Mouse (Mus musculus) midbrain, embryonic 16.5 days (tissue): ENCODE measurements around the gene Gm21976. TPM values are rescaled to one million over a fixed set of nuclear protein-coding genes. Genes with fewer than 3 reads are reported as not detected.
A peak's percentile ranks its signal among the peaks of the same experiment; 100 is the strongest.

Experiments
- ATAC-seq: fragments of 200-750 bp; cut with Nextera tagmentation; 2 replicates; pipeline ENCODE4 v1.8.0; 2017; ENCODE audit warnings: moderate TSS enrichment
- H3K27ac ChIP-seq: fragments of 300-500 bp; sonication (generic); 2 replicates; pipeline ENCODE4 v1.5.1; 2014; ENCODE audit warnings: mild to moderate bottlenecking, low read length, mixed read lengths
- H3K27me3 ChIP-seq: fragments of 300-500 bp; sonication (generic); 2 replicates; pipeline ENCODE4 v1.6.1; 2014; ENCODE audit warnings: low read depth, low read length, mixed read lengths; ENCODE audit not compliant: control insufficient read depth, insufficient read depth
- H3K36me3 ChIP-seq: fragments of 300-500 bp; sonication (generic); 2 replicates; pipeline ENCODE4 v1.6.1; 2014; ENCODE audit warnings: mild to moderate bottlenecking, low read length, moderate library complexity, mixed read lengths; ENCODE audit not compliant: control insufficient read depth, insufficient read depth
- H3K4me1 ChIP-seq: fragments of 300-500 bp; sonication (generic); 2 replicates; pipeline ENCODE4 v1.6.1; 2014; ENCODE audit warnings: mild to moderate bottlenecking, low read length, mixed read lengths; ENCODE audit not compliant: control insufficient read depth, insufficient read depth
- H3K4me2 ChIP-seq: fragments of 300-500 bp; sonication (generic); 2 replicates; pipeline ENCODE4 v1.6.1; 2014; ENCODE audit warnings: mild to moderate bottlenecking, low read length, mixed read lengths
- H3K4me3 ChIP-seq: fragments of 300-500 bp; sonication (generic); 2 replicates; pipeline ENCODE4 v1.5.1; 2014; ENCODE audit warnings: low read depth, mild to moderate bottlenecking, low read length, moderate library complexity, mixed read lengths
- H3K9ac ChIP-seq: fragments of 300-500 bp; sonication (generic); 2 replicates; pipeline ENCODE4 v1.6.1; 2014; ENCODE audit warnings: low read depth, low read length, mixed read lengths
- H3K9me3 ChIP-seq: fragments of 300-500 bp; sonication (generic); replicated peaks from 2 replicates; pipeline ENCODE4 v1.6.1; 2014; ENCODE audit warnings: mild to moderate bottlenecking, low read length, mixed read lengths; ENCODE audit not compliant: control insufficient read depth, poor library complexity, severe bottlenecking
- WGBS: fragments of 180-500 bp; shearing (Covaris S2); extraction: QIAGEN DNeasy Blood & Tissue Kit; methylation state at CpG from one replicate; pipeline ENCODE4 v1.1.7; 2014; 5-methylcytosine and 5-hydroxymethylcytosine counted together
- polyA plus RNA-seq: library from polyadenylated mRNA; unstranded; fragments of >200 nt; fragmentation: Nextera tagmentation; extraction: Ambion mirVana; gene quantifications from 2 replicates; pipeline ENCODE4 v1.2.1, GENCODE M21; 2015

Gene Gm21976
- polyA plus RNA-seq, 1 experiment from 2014 or later: not detected

DNA sequence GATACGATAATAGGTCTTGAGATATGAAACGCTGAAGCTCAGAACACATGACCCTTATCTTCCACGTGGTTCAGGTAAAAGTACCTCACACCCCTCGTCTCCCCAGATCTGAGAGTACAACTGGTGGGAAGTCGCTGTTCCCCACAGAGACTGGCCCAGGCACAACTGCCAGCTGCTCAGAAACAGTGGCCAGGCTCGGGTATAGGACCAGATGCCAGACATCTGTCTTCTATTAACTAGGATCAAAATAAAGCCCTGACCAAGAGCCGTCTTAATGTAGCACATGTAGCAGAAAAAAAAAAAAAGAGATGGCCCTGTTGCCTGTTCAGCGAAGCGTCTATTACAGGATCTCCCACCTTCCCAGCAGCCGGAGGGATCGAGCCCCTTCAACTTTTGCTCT, 45.3 kb downstream of the Gm21976 start:
- Histone ChIP-seq H3K9ac (no peak overlapping the region), H3K36me3 (no peaks in the 10 kb centered on the region), H3K4me2 (no peak overlapping the region), H3K9me3 (no peaks in the 10 kb centered on the region), H3K4me3 (no peak overlapping the region), H3K27me3 (no peaks in the 10 kb centered on the region), H3K4me1 (no peaks in the 10 kb centered on the region), H3K27ac (no peak overlapping the region)
- no peak for ATAC-seq
- WGBS: 83% methylated on average over 11 of the region's 11 CpGs

DNA sequence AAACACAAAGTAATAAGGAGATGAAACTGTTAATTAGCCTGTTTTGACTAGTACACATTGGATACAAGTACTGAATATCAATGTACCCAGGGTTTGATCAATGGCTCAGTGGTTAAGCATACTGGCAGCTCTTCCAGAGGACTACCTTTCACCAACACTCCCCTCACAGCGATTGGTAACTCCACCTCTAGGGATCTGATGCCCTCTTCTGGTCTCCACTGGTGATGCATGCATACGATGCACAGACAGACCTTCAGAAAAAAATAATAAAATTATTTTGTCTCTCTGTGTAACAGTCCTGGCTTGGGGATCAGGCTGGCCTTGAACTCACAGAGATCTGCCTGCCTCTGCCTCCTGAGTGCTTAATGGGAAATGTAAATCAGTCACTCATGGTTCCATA, 52.4 kb downstream of the Gm21976 start:
- Histone ChIP-seq H3K4me1 (no peaks in the 10 kb centered on the region), H3K9me3 (no peaks in the 10 kb centered on the region), H3K4me2 (no peak overlapping the region), H3K36me3 (no peaks in the 10 kb centered on the region), H3K4me3 (no peak overlapping the region), H3K27me3 (no peaks in the 10 kb centered on the region), H3K27ac (no peak overlapping the region), H3K9ac (no peak overlapping the region)
- no peak for ATAC-seq
- 46% methylated on average over 2 of the region's 2 CpGs for WGBS

DNA sequence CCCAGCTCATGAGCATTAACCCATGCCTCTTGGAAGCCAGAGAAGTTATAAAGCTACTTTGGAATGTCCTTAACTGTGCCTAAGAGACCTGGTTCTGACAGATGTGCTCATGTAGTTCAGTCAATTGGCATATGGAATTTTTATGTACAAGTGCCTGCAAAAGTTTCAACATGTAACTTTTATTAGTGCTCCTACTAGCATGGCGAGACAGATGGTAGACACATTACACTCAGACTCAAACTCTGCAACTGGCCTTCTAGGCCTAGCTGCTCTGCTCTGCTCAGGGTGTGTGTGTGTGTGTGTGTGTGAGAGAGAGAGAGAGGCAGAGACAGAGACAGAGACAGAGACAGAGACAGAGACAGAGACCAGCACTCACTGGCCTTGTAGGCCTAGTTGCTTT, 56.5 kb downstream of the Gm21976 start:
- H3K9ac ChIP-seq: no peak overlapping the region
- H3K4me1 ChIP-seq: no peaks in the 10 kb centered on the region
- ATAC-seq: no peak
- H3K27me3 ChIP-seq: no peaks in the 10 kb centered on the region
- H3K9me3 ChIP-seq: no peaks in the 10 kb centered on the region
- no peak overlapping the region for H3K4me3 ChIP-seq
- H3K36me3 ChIP-seq: no peaks in the 10 kb centered on the region
- H3K4me2 ChIP-seq: no peak overlapping the region
- 97% methylated on average over 1 of the region's 1 CpGs for WGBS
- no peak overlapping the region for H3K27ac ChIP-seq

DNA sequence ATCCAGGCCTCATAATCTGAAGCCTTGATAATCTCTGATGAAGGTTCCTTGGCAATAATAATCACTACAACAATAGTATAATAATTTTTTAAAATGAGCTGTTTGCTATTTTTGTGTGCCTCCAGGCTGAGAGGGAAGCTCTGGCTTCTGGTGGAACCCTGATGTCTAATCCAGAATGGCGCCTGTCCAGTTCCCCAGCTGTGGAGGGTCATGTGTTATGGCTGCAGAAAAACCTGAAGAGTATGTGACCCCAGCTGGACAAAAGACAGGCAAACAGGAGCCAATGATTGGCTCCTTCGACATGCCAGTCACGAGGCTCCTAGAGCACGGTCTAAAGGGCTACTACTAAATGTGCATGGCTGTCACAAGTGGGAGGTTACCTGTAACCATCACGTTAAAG, 60.8 kb downstream of the Gm21976 start:
- Histone ChIP-seq H3K27me3 (0 out of 2 replicates have a peak, but pooled peaks cover 3% of the 10 kb centered on the region), H3K9me3 (no peaks in the 10 kb centered on the region), H3K4me3 (no peak overlapping the region), H3K36me3 (no peaks in the 10 kb centered on the region), H3K27ac (no peak overlapping the region), H3K4me1 (no peaks in the 10 kb centered on the region), H3K4me2 (no peak overlapping the region), H3K9ac (no peak overlapping the region)
- no peak for ATAC-seq
- 77% methylated on average over 5 of the region's 5 CpGs for WGBS

DNA sequence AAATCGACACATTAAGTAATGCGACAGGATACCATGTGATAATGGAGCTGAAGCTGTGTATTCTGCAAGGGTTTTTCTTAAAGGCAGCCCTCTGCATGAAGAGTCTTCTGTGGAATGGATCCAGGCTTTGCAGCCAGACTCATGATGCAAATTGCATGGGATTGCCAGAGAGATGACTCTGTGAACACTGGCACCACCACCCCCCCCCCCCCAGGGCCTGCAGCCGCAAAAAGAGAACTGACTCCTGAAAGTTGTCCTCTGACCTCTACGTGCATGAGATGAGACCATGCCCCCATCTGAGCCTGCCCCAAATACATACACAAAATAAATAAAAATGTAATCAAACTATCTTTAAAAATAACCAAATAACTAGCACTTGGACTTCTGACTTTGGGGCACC, 69.8 kb downstream of the Gm21976 start:
- 83% methylated on average over 4 of the region's 4 CpGs for WGBS
- Histone ChIP-seq H3K9ac (no peak overlapping the region), H3K4me1 (peaks cover under 1% of the 10 kb centered on the region), H3K27ac (no peak overlapping the region), H3K36me3 (no peaks in the 10 kb centered on the region), H3K4me2 (no peak overlapping the region), H3K4me3 (no peak overlapping the region), H3K27me3 (peaks cover 44% of the 10 kb centered on the region), H3K9me3 (no peaks in the 10 kb centered on the region)
- no peak for ATAC-seq

DNA sequence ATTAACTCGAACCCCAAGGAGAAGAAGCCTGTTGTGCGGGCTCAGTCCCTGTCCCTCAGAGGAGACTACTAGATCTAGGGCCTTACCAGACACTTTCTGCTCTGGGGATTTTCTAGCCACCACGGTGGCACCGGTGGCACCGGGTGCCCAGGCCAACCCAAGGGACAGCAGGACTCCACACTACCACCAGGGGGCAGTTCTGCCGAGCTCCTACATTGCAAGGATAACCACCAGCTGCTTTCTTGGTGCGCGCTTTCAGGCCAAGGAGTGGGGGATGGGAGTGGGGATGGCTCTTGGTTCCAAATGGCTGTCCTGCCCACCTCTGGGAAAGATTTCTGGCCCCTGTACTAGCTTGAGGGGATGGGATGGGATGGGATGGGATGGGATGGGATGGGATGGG, 71.8 kb downstream of the Gm21976 start:
- WGBS: 12% methylated on average over 8 of the region's 8 CpGs

DNA sequence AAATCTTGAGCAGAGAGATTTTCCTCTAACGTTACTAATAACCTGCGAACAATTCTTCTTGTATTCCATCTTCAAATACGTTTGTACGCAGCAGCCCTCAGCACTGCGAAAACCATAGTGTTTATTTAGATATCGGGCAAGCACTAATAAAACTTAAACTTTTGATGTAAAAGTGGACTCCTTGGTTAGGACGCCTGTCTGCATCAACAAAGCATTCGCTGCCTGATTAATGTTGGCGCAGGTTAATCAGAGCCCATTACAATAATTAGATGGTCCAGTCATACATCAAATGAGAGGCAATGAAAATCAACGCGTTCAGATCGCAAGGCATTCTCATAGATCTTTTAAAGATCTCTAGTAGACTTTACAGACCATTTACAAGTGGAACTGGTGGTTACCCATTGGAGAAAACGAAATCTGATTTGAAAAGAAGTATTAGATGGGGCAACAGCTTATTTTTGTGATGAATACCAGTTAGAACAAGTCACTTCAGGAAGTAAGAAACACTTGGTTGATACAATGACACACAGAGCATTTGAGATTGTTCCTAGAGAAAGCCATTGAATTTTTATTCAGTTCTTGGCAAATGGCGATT, 72.8 kb downstream of the Gm21976 start:
- Histone ChIP-seq H3K9ac (no peak overlapping the region), H3K36me3 (no peaks in the 10 kb centered on the region), H3K9me3 (no peaks in the 10 kb centered on the region), H3K27ac (no peak overlapping the region), H3K4me2 (no peak overlapping the region), H3K4me3 (no peak overlapping the region), H3K4me1 (peaks cover 12% of the 10 kb centered on the region), H3K27me3 (peaks cover 44% of the 10 kb centered on the region)
- WGBS: 12% methylated on average over 14 of the region's 14 CpGs
- ATAC-seq: no peak

More for the DNA sequence above, 71.8 kb downstream of the Gm21976 start:
- peaks cover 12% of the 10 kb centered on the region for H3K4me1 ChIP-seq
- H3K4me3 ChIP-seq: no peak overlapping the region
- H3K9me3 ChIP-seq: no peaks in the 10 kb centered on the region
- H3K27ac ChIP-seq: no peak overlapping the region
- no peaks in the 10 kb centered on the region for H3K36me3 ChIP-seq
- H3K9ac ChIP-seq: no peak overlapping the region
- H3K4me2 ChIP-seq: no peak overlapping the region
- no peak for ATAC-seq
- H3K27me3 ChIP-seq: peaks cover 41% of the 10 kb centered on the region

DNA sequence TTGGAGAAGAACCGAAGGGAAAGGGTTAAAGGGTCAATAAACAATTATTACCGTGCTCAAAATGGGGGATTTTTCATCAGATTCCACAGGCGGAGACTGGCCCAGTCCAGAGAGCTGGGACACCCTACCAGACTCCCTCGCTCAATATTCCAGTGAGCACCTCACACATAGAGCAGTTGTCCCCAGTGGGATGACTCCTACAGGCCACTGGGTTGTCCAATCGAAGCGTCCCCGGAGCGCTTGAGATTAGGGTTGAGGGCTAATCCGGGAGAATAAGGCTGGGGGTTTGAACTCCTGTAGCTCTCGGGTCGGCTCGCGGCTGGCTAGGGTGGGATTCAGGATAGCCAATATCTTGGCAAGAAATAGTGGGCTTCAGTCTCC, 74.0 kb downstream of the Gm21976 start:
- no peak overlapping the region for H3K9ac ChIP-seq
- peaks cover 12% of the 10 kb centered on the region for H3K4me1 ChIP-seq
- no peak overlapping the region for H3K27ac ChIP-seq
- H3K4me3 ChIP-seq: peak overlapping the region; percentile 38; the same call in 1 of the 2 replicates
- H3K27me3 ChIP-seq: peaks cover 53% of the 10 kb centered on the region
- H3K9me3 ChIP-seq: no peaks in the 10 kb centered on the region
- WGBS: under 1% methylated on average over 13 of the region's 13 CpGs
- H3K4me2 ChIP-seq: peak overlapping the region; percentile 57
- H3K36me3 ChIP-seq: no peaks in the 10 kb centered on the region
- ATAC-seq: no peak

DNA sequence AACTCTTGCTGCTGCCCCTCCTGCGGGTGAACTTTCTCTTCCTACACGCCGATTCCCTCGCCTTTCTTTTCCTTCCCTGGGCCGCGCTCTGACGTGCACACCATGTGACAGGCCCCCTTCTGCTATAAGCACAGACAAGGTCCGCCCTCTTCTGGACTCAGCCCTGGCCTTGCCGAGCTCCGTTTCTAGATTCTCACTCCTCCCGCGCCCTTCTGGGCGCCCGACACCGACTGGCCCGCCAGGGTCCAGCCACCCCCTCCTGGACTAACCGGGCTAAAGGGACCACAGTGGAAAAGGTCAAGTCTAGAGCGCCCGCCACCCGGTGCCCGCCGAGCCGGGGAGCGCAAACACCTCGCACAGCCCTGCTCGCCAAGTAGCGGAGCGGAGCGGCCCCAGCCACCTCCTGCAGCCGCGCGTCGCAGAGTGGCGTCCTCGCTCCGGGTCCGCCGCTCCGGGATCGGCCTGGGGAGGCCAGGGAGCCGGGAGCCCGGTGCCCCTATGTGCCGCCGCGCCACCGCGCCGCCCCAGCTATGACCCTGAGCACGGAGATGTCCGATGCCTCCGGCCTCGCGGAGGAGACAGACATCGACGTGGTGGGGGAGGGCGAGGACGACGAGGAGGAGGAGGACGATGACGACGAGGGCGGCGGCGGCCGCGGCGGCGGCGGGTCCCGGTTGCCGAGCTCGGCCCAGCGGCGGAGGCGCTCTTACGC, 74.6 kb downstream of the Gm21976 start, which contains the start of gene Foxd1:
Gene Foxd1, plus strand, starts transcription at position 153 of the 712 bp plus-strand sequence.
- Histone ChIP-seq H3K4me1 (peaks cover 12% of the 10 kb centered on the region), H3K27me3 (peaks cover 53% of the 10 kb centered on the region), H3K36me3 (no peaks in the 10 kb centered on the region), H3K27ac (no peak within 1 kb of the TSS), H3K4me2 (peak within 1 kb of the TSS; percentile 57), H3K9ac (0 out of 2 replicates have a peak within 1 kb of the TSS, but pooled peaks have one; percentile 52), H3K4me3 (peak within 1 kb of the TSS; percentile 38), H3K9me3 (no peaks in the 10 kb centered on the region)
- WGBS: under 1% methylated on average over 68 of the region's 76 CpGs
- ATAC-seq: peak; percentile 70
